Mouse (Mus musculus) embryonic facial prominence, embryonic 10.5 days (tissue): ENCODE results near the gene Nobox. TPM values are rescaled to one million over a fixed set of nuclear protein-coding genes. Genes with fewer than 3 reads are reported as not detected.

Experiments
- DNase-seq: peaks from one replicate; pipeline ENCODE4 v3.0.0-alpha.2; 2017; ENCODE audit warnings: low spot score
- H3K27ac ChIP-seq: fragments of 300-500 bp; sonication (generic); replicated peaks from 2 replicates; pipeline ENCODE4 v1.5.1; 2016; ENCODE audit warnings: mild to moderate bottlenecking
- H3K27me3 ChIP-seq: fragments of 300-500 bp; sonication (generic); replicated peaks from 2 replicates; pipeline ENCODE4 v1.6.1; 2016; ENCODE audit warnings: low read depth, mild to moderate bottlenecking; ENCODE audit not compliant: poor library complexity, severe bottlenecking
- H3K36me3 ChIP-seq: fragments of 300-500 bp; sonication (generic); replicated peaks from 2 replicates; pipeline ENCODE4 v1.6.1; 2016; ENCODE audit warnings: mild to moderate bottlenecking, moderate library complexity
- H3K4me1 ChIP-seq: fragments of 300-500 bp; sonication (generic); 2 replicates; pipeline ENCODE4 v1.6.1; 2016
- H3K4me3 ChIP-seq: fragments of 300-500 bp; sonication (generic); 2 replicates; pipeline ENCODE4 v1.5.1; 2016; ENCODE audit warnings: mild to moderate bottlenecking, moderate library complexity
- H3K9me3 ChIP-seq: fragments of 300-500 bp; sonication (generic); 2 replicates; pipeline ENCODE4 v1.6.1; 2016; ENCODE audit warnings: mild to moderate bottlenecking
- WGBS: fragments of 180-500 bp; shearing (Covaris S2); methylation state at CpG from one replicate; pipeline ENCODE4 v1.1.7; 2016; 5-methylcytosine and 5-hydroxymethylcytosine counted together
- polyA plus RNA-seq: library from polyadenylated mRNA; unstranded; fragments of >200 nt; fragmentation: Nextera tagmentation; extraction: Ambion mirVana; gene quantifications from 2 replicates; pipeline ENCODE4 v1.2.1, GENCODE M21; 2016

The Nobox gene
- polyA plus RNA-seq, 1 experiment from 2014 or later = not detected

- Histone ChIP-seq H3K27ac (no peak overlapping the region), H3K36me3 (no peaks in the 10 kb centered on the region), H3K4me1 (peaks cover 3% of the 10 kb centered on the region; the same call in 1 of the 2 replicates), H3K27me3 (no peaks in the 10 kb centered on the region), H3K9me3 (no peaks in the 10 kb centered on the region), H3K4me3 (no peak overlapping the region)
- DNase-seq = no peak
Observed at GRCm38 (mm10) chr6:43312546-43312945, 3.2 kb upstream of the Nobox start.

- no peak overlapping the region for H3K27ac ChIP-seq
- WGBS = 66% methylated on average over 6 of the region's 6 CpGs
- no peak for DNase-seq
Observed at GRCm38 (mm10) chr6:43310071-43310470, 717 bp upstream of the Nobox start.

GRCm38 (mm10) chr6:43297508-43297850 lies 11.9 kb downstream of the Nobox start:
- 48% methylated on average over 2 of the region's 2 CpGs for WGBS
- H3K9me3 ChIP-seq = no peaks in the 10 kb centered on the region
- peaks cover 5% of the 10 kb centered on the region; the same call in 1 of the 2 replicates for H3K4me1 ChIP-seq
- H3K36me3 ChIP-seq = no peaks in the 10 kb centered on the region
- no peak overlapping the region for H3K27ac ChIP-seq
- DNase-seq = no peak
- no peaks in the 10 kb centered on the region for H3K27me3 ChIP-seq
- no peak overlapping the region for H3K4me3 ChIP-seq

More at GRCm38 (mm10) chr6:43310071-43310470, 717 bp upstream of the Nobox start:
- H3K36me3 ChIP-seq = no peaks in the 10 kb centered on the region
- H3K4me1 ChIP-seq = peaks cover 3% of the 10 kb centered on the region; the same call in 1 of the 2 replicates
- H3K27me3 ChIP-seq = no peaks in the 10 kb centered on the region
- H3K4me3 ChIP-seq = no peak overlapping the region
- no peaks in the 10 kb centered on the region for H3K9me3 ChIP-seq

- Histone ChIP-seq H3K36me3 (no peaks in the 10 kb centered on the region), H3K9me3 (no peaks in the 10 kb centered on the region), H3K4me3 (no peak overlapping the region), H3K27me3 (no peaks in the 10 kb centered on the region), H3K27ac (no peak overlapping the region), H3K4me1 (peaks cover 5% of the 10 kb centered on the region; the same call in 1 of the 2 replicates)
- 55% methylated on average over 7 of the region's 7 CpGs for WGBS
- no peak for DNase-seq
Observed at GRCm38 (mm10) chr6:43296798-43297507, 12.4 kb downstream of the Nobox start.

GRCm38 (mm10) chr6:43295908-43296307 lies 13.4 kb downstream of the Nobox start:
- no peaks in the 10 kb centered on the region for H3K9me3 ChIP-seq
- no peaks in the 10 kb centered on the region for H3K27me3 ChIP-seq
- H3K4me1 ChIP-seq = peaks cover 5% of the 10 kb centered on the region; the same call in 1 of the 2 replicates
- H3K4me3 ChIP-seq = no peak overlapping the region
- H3K36me3 ChIP-seq = no peaks in the 10 kb centered on the region
- H3K27ac ChIP-seq = no peak overlapping the region
- WGBS = 58% methylated on average over 5 of the region's 5 CpGs
- DNase-seq = no peak

- Histone ChIP-seq H3K27ac (no peak overlapping the region), H3K4me3 (no peak overlapping the region), H3K4me1 (peaks cover 5% of the 10 kb centered on the region; the same call in 1 of the 2 replicates), H3K27me3 (no peaks in the 10 kb centered on the region), H3K9me3 (no peaks in the 10 kb centered on the region), H3K36me3 (peaks cover 9% of the 10 kb centered on the region)
- 79% methylated on average over 7 of the region's 7 CpGs for WGBS
- DNase-seq = no peak
Observed at GRCm38 (mm10) chr6:43293175-43293574, 16.2 kb downstream of the Nobox start.

- Histone ChIP-seq H3K9me3 (no peaks in the 10 kb centered on the region), H3K27ac (no peak overlapping the region), H3K4me3 (no peak overlapping the region), H3K27me3 (no peaks in the 10 kb centered on the region), H3K4me1 (peaks cover 3% of the 10 kb centered on the region; the same call in 1 of the 2 replicates), H3K36me3 (peaks cover 14% of the 10 kb centered on the region)
- DNase-seq = no peak
- 72% methylated on average over 6 of the region's 6 CpGs for WGBS
Observed at GRCm38 (mm10) chr6:43292471-43293076, 16.8 kb downstream of the Nobox start.

GRCm38 (mm10) chr6:43292041-43292440 lies 17.3 kb downstream of the Nobox start:
- WGBS = 73% methylated on average over 3 of the region's 3 CpGs
- no peak overlapping the region for H3K27ac ChIP-seq
- H3K4me1 ChIP-seq = no peaks in the 10 kb centered on the region; the same call in 1 of the 2 replicates
- H3K36me3 ChIP-seq = peaks cover 16% of the 10 kb centered on the region
- no peaks in the 10 kb centered on the region for H3K27me3 ChIP-seq
- H3K9me3 ChIP-seq = no peaks in the 10 kb centered on the region
- H3K4me3 ChIP-seq = no peak overlapping the region
- DNase-seq = no peak

- Histone ChIP-seq H3K27ac (no peak overlapping the region), H3K36me3 (no peaks in the 10 kb centered on the region), H3K27me3 (no peaks in the 10 kb centered on the region), H3K9me3 (no peaks in the 10 kb centered on the region), H3K4me3 (no peak overlapping the region), H3K4me1 (no peaks in the 10 kb centered on the region)
- WGBS = 91% methylated on average over 5 of the region's 5 CpGs
- no peak for DNase-seq
Observed at GRCm38 (mm10) chr6:43280481-43280880, 28.9 kb downstream of the Nobox start.

- Histone ChIP-seq H3K27ac (no peak overlapping the region), H3K9me3 (no peaks in the 10 kb centered on the region), H3K4me3 (no peak overlapping the region), H3K36me3 (0 out of 2 replicates have a peak, but pooled peaks cover 2% of the 10 kb centered on the region), H3K27me3 (no peaks in the 10 kb centered on the region), H3K4me1 (no peaks in the 10 kb centered on the region)
- no peak for DNase-seq
Observed at GRCm38 (mm10) chr6:43278247-43278646, 31.1 kb downstream of the Nobox start.

- H3K27me3 ChIP-seq = no peaks in the 10 kb centered on the region
- no peaks in the 10 kb centered on the region for H3K4me1 ChIP-seq
- 0 out of 2 replicates have a peak, but pooled peaks cover 2% of the 10 kb centered on the region for H3K36me3 ChIP-seq
- no peaks in the 10 kb centered on the region for H3K9me3 ChIP-seq
- H3K4me3 ChIP-seq = no peak overlapping the region
- no peak overlapping the region for H3K27ac ChIP-seq
- DNase-seq = no peak
- WGBS = 78% methylated on average over 4 of the region's 4 CpGs
Observed at GRCm38 (mm10) chr6:43274123-43274522, 35.2 kb downstream of the Nobox start.

GRCm38 (mm10) chr6:43272597-43272996 lies 36.8 kb downstream of the Nobox start:
- Histone ChIP-seq H3K4me1 (no peaks in the 10 kb centered on the region), H3K27ac (no peak overlapping the region), H3K36me3 (0 out of 2 replicates have a peak, but pooled peaks cover 2% of the 10 kb centered on the region), H3K4me3 (no peak overlapping the region), H3K27me3 (peaks cover 1% of the 10 kb centered on the region; the same call in 1 of the 2 replicates), H3K9me3 (no peaks in the 10 kb centered on the region)
- no peak for DNase-seq

- Histone ChIP-seq H3K4me3 (peak overlapping the region; percentile 74), H3K27me3 (peaks cover 39% of the 10 kb centered on the region), H3K9me3 (no peaks in the 10 kb centered on the region), H3K4me1 (peaks cover 16% of the 10 kb centered on the region), H3K27ac (peak overlapping the region; percentile 86; the same call in 1 of the 2 replicates), H3K36me3 (no peaks in the 10 kb centered on the region)
- WGBS = 2% methylated on average over 8 of the region's 8 CpGs
- DNase-seq = peak; percentile 48
Observed at GRCm38 (mm10) chr6:43266356-43266755, 43.0 kb downstream of the Nobox start.
